Mouse (Mus musculus): ENCODE data around the gene Gm10775. TPM values are rescaled to one million over a fixed set of nuclear protein-coding genes. Genes with fewer than 3 reads are reported as not detected.
A peak's percentile ranks its signal among the peaks of the same experiment; 100 is the strongest.

The Gm10775 gene
- 0.43 and 0.74 TPM in 2 replicates for polyA plus RNA-seq (2015; fragmentation: Nextera tagmentation; extraction: Ambion mirVana)

DNA sequence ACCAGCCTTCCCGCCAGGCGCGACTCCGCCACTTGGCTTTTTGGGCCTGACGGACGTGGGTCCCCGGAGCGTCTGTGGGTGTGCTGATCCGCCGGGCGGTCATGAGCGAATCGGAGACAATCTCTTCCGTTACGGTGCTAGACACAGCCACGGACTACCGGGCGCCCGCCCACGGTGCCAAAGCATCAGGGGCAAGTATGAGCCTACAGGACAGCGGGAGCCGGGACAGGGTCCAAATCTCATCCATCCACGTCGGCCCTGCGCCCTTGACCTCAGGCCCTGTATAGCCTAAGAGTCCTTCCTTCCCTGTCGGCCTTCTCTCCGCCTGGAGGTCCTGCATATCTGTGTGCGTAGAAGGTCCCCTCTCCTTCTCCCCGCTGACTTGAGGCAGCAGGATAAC, at the start of gene Gm10775:
Gene Gm10775 (plus strand): TSS at position 301 of the 400 bp plus-strand sequence.
- Histone ChIP-seq H3K9ac (ENCODE audit: low read depth, low read length) (peak within 1 kb of the TSS; percentile 24), H3K9me3 (ENCODE audit: control insufficient read depth, low read length) (peaks cover 59% of the 10 kb centered on the region), H3K36me3 (ENCODE audit: control insufficient read depth, insufficient read depth, low read length) (peaks cover 35% of the 10 kb centered on the region), H3K4me2 (ENCODE audit: low read length) (peak within 1 kb of the TSS; percentile 59), H3K27me3 (replicated peaks; ENCODE audit: control insufficient read depth, insufficient read depth, low read length) (no peaks in the 10 kb centered on the region), H3K4me1 (ENCODE audit: control insufficient read depth, insufficient read depth, low read depth, low read length) (no peaks in the 10 kb centered on the region), H3K27ac (ENCODE audit: low read depth, low read length) (no peak within 1 kb of the TSS), H3K4me3 (ENCODE audit: low read length) (peak within 1 kb of the TSS; percentile 39)
- 42% methylated on average over 29 of the region's 29 CpGs for WGBS
- no peak for ATAC-seq

DNA sequence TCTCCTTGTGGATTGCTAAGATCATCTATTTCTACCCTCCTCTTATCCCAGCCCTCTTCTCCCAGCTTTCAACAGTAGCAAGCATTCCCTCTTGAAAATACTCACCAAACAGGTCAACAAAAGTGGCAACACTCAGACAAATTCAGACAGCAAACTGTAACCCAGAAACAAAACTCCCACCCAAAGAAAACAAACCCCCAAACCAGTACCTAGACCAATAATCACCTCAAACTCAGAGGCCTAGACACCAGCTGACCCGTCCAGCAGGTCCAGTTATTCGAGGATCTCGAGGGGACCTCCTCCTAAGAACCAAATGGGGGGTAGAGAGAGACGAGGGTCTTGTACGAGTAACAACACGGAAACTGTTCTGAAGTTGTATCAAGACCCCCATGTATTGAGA, 33.4 kb upstream of the Gm10775 start:
- H3K9me3 ChIP-seq (ENCODE audit: control insufficient read depth, low read length) = peaks cover 2% of the 10 kb centered on the region; the same call in 1 of the 2 replicates
- H3K36me3 ChIP-seq (ENCODE audit: control insufficient read depth, insufficient read depth, low read length) = no peaks in the 10 kb centered on the region
- H3K4me3 ChIP-seq (ENCODE audit: low read length) = no peak overlapping the region
- no peaks in the 10 kb centered on the region for H3K4me1 ChIP-seq (ENCODE audit: control insufficient read depth, insufficient read depth, low read depth, low read length)
- no peak overlapping the region for H3K27ac ChIP-seq (ENCODE audit: low read depth, low read length)
- no peak for ATAC-seq
- no peaks in the 10 kb centered on the region for H3K27me3 ChIP-seq (replicated peaks; ENCODE audit: control insufficient read depth, insufficient read depth, low read length)
- H3K9ac ChIP-seq (ENCODE audit: low read depth, low read length) = no peak overlapping the region
- 69% methylated on average over 6 of the region's 6 CpGs for WGBS
- no peak overlapping the region for H3K4me2 ChIP-seq (ENCODE audit: low read length)

DNA sequence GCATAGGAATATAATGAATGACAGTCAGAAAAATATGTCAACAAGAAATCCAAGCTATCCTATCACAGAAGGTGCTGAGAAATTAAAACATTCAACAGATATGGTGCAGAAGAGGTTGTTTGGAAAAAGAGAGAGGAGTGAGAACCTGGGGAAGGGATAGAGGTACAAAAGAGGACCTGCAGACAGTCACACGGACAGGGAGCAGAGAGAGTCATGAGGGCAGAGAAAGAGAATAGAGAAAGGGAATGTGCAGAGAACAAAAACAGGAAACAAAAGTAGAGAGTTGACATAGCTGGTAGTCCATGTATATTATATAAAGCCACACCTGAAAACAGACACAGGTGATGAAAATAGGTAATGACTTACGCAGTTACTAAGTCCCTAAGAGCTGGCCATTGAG, 32.7 kb upstream of the Gm10775 start:
- ATAC-seq = no peak

DNA sequence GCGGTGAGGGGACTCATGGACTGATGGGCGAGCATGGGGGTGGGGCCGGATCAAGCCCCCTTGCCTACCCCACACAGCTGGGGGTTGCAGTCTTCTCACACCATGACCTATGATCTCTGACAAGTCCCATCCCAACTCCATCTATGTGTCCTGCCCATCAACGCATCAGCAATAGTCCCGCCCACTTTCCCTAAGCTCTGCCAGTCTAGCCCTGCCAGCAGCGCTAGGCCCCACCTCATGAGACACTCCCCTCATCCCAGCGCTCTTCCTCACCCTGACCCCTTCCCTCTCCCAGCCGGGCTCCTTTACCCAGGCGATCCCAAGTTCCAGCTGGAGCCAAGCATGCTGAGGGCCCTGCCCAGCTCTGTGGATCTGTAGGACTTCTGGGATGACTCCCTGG, 22.1 kb upstream of the Gm10775 start:
- no peak overlapping the region for H3K9ac ChIP-seq (ENCODE audit: low read depth, low read length)
- H3K27me3 ChIP-seq (replicated peaks; ENCODE audit: control insufficient read depth, insufficient read depth, low read length) = no peaks in the 10 kb centered on the region
- WGBS = 75% methylated on average over 9 of the region's 9 CpGs
- H3K4me3 ChIP-seq (ENCODE audit: low read length) = no peak overlapping the region
- H3K4me2 ChIP-seq (ENCODE audit: low read length) = no peak overlapping the region
- H3K27ac ChIP-seq (ENCODE audit: low read depth, low read length) = no peak overlapping the region
- no peaks in the 10 kb centered on the region for H3K36me3 ChIP-seq (ENCODE audit: control insufficient read depth, insufficient read depth, low read length)
- ATAC-seq = no peak
- H3K4me1 ChIP-seq (ENCODE audit: control insufficient read depth, insufficient read depth, low read depth, low read length) = peaks cover 5% of the 10 kb centered on the region
- H3K9me3 ChIP-seq (ENCODE audit: control insufficient read depth, low read length) = 0 out of 2 replicates have a peak, but pooled peaks cover 3% of the 10 kb centered on the region

More for the DNA sequence above, 32.7 kb upstream of the Gm10775 start:
- H3K4me3 ChIP-seq (ENCODE audit: low read length) = no peak overlapping the region
- H3K27ac ChIP-seq (ENCODE audit: low read depth, low read length) = no peak overlapping the region
- no peak overlapping the region for H3K4me2 ChIP-seq (ENCODE audit: low read length)
- H3K27me3 ChIP-seq (replicated peaks; ENCODE audit: control insufficient read depth, insufficient read depth, low read length) = no peaks in the 10 kb centered on the region
- WGBS = 88% methylated on average over 2 of the region's 2 CpGs
- H3K9me3 ChIP-seq (ENCODE audit: control insufficient read depth, low read length) = peaks cover 2% of the 10 kb centered on the region; the same call in 1 of the 2 replicates
- H3K4me1 ChIP-seq (ENCODE audit: control insufficient read depth, insufficient read depth, low read depth, low read length) = no peaks in the 10 kb centered on the region
- no peaks in the 10 kb centered on the region for H3K36me3 ChIP-seq (ENCODE audit: control insufficient read depth, insufficient read depth, low read length)
- no peak overlapping the region for H3K9ac ChIP-seq (ENCODE audit: low read depth, low read length)

DNA sequence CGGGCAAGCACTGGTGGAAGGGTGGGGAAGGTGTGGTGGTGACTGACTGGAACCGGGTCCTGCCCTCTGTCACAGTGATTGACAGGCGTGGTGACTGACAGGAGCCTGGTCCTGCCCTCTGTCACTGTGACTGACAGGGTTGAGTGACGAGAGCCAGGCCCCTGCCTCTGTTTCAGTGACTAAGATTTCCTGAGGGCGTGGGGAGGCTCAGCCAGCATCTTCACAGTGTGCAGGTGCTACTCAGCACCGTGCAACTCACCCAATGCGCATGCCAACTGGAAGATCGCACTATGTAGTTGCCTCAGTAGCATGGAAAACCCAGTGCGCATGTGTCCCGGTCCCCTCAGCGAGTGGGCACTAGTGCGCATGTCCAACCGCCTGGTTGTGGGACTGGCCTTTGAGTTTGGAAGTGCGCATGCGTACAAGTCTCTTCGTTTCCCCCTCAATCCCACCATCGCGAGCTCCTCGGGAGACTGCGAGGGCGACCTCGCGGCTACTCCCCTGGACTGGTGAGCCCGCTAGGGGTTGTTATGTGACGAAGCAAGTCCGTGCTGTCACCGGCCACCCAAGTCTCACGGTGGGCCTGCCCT, 18.7 kb upstream of the Gm10775 start:
- H3K9me3 ChIP-seq (ENCODE audit: control insufficient read depth, low read length) = peaks cover 7% of the 10 kb centered on the region; the same call in 1 of the 2 replicates
- H3K27me3 ChIP-seq (replicated peaks; ENCODE audit: control insufficient read depth, insufficient read depth, low read length) = no peaks in the 10 kb centered on the region
- H3K36me3 ChIP-seq (ENCODE audit: control insufficient read depth, insufficient read depth, low read length) = no peaks in the 10 kb centered on the region
- WGBS = 1% methylated on average over 28 of the region's 28 CpGs
- peak overlapping the region; percentile 95 for H3K27ac ChIP-seq (ENCODE audit: low read depth, low read length)
- ATAC-seq = peak; percentile 98
- H3K4me2 ChIP-seq (ENCODE audit: low read length) = peak overlapping the region; percentile 100
- H3K9ac ChIP-seq (ENCODE audit: low read depth, low read length) = peak overlapping the region; percentile 78
- peaks cover 9% of the 10 kb centered on the region for H3K4me1 ChIP-seq (ENCODE audit: control insufficient read depth, insufficient read depth, low read depth, low read length)
- H3K4me3 ChIP-seq (ENCODE audit: low read length) = peak overlapping the region; percentile 71

DNA sequence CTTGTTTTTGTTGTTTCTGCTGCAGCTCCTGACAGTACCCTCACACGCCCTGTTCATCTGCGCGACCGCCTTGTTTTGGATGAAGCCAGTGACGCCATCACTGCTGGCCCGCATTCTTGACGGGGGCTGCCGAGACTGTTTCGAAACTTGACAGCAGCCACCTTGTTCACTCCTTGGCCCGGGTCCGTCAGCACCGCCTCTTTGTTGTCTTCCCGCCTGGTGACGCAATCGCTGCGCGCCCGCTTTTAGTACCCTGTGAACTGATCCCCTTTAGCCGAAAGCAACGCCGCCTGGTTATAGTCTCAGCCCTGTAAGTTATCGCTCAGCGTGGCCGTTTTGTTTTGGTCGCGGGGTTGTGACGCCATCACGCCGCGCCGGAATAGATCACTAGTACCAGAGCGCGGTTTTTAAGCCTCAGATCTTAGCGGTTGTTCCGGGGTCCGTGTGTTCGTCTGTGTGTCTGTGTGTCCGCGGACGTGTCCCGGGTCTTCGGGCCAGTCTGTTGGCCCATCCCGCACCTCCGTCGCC, 18.2 kb upstream of the Gm10775 start:
- Histone ChIP-seq H3K36me3 (ENCODE audit: control insufficient read depth, insufficient read depth, low read length) (no peaks in the 10 kb centered on the region), H3K9ac (ENCODE audit: low read depth, low read length) (peak overlapping the region; percentile 78), H3K4me3 (ENCODE audit: low read length) (peak overlapping the region; percentile 71), H3K27me3 (replicated peaks; ENCODE audit: control insufficient read depth, insufficient read depth, low read length) (no peaks in the 10 kb centered on the region), H3K9me3 (ENCODE audit: control insufficient read depth, low read length) (peaks cover 10% of the 10 kb centered on the region; the same call in 1 of the 2 replicates), H3K4me2 (ENCODE audit: low read length) (peak overlapping the region; percentile 100), H3K27ac (ENCODE audit: low read depth, low read length) (peak overlapping the region; percentile 95), H3K4me1 (ENCODE audit: control insufficient read depth, insufficient read depth, low read depth, low read length) (peaks cover 9% of the 10 kb centered on the region)
- peak; percentile 90 for ATAC-seq
- under 1% methylated on average over 45 of the region's 45 CpGs for WGBS

DNA sequence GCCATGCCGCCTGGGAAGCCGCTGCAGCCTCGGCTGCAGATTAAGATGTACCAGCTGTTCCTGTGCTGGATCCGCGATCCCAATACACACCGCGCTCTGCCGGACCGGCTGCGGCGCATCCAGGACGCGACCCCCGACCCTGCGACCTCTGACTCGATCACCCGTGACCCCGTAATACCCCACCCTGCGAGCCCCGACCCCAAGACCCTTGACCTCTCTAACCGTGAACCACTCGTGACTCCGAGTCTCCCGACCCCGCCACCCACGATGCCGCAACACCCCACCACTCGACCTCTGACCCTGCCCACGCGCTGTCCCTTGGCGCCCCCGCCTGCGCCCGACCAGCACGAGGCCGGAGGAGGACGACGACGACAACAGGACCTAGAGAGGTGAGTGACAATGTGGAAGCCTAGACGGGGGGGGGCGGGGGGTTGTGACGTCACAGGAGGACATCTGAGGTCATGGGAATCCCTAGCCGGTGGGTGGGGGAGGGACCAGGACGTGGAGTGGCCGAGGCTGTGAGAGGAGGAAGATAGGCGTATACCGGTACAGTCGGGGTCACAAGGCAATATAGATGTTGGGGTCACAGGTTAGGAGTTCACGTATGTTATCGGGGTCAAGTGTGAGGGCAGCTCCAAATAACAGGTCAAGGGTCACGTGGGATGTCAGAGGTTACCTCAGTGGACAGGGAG, 17.6 kb upstream of the Gm10775 start:
- Histone ChIP-seq H3K4me3 (ENCODE audit: low read length) (peak overlapping the region; percentile 71), H3K27ac (ENCODE audit: low read depth, low read length) (peak overlapping the region; percentile 95), H3K36me3 (ENCODE audit: control insufficient read depth, insufficient read depth, low read length) (no peaks in the 10 kb centered on the region), H3K9me3 (ENCODE audit: control insufficient read depth, low read length) (peaks cover 11% of the 10 kb centered on the region; the same call in 1 of the 2 replicates), H3K9ac (ENCODE audit: low read depth, low read length) (peak overlapping the region; percentile 78), H3K4me2 (ENCODE audit: low read length) (peak overlapping the region; percentile 100), H3K27me3 (replicated peaks; ENCODE audit: control insufficient read depth, insufficient read depth, low read length) (no peaks in the 10 kb centered on the region), H3K4me1 (ENCODE audit: control insufficient read depth, insufficient read depth, low read depth, low read length) (peaks cover 9% of the 10 kb centered on the region)
- ATAC-seq = no peak
- 3% methylated on average over 37 of the region's 51 CpGs for WGBS

DNA sequence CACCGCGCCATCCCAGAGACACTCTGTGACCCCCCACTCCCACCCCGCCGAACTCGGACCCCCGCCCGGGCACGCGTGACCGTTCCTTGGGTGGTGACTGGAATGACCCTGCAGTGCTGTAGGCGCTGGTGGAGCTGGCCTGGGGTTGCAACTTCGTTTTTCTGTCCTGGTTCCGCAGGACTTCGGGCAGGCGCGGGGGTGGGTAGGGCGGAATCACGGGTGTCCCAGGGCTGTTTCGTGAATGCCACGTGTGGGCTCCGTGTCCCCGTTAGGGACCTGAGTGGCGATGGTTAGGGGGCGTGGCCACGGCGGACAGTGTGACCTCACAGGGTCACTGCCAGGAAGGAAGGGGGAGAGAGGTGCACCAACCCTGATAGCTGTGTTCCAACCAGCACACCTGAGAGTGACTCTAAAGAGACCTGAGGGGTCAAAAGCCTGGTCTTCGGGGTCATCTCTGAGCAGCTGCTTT, 17.0 kb upstream of the Gm10775 start:
- Histone ChIP-seq H3K9ac (ENCODE audit: low read depth, low read length) (peak overlapping the region; percentile 78; the same call in 1 of the 2 replicates), H3K36me3 (ENCODE audit: control insufficient read depth, insufficient read depth, low read length) (no peaks in the 10 kb centered on the region), H3K4me3 (ENCODE audit: low read length) (peak overlapping the region; percentile 71), H3K27ac (ENCODE audit: low read depth, low read length) (no peak overlapping the region), H3K27me3 (replicated peaks; ENCODE audit: control insufficient read depth, insufficient read depth, low read length) (no peaks in the 10 kb centered on the region), H3K4me2 (ENCODE audit: low read length) (peak overlapping the region; percentile 100), H3K9me3 (ENCODE audit: control insufficient read depth, low read length) (peaks cover 9% of the 10 kb centered on the region; the same call in 1 of the 2 replicates), H3K4me1 (ENCODE audit: control insufficient read depth, insufficient read depth, low read depth, low read length) (peaks cover 9% of the 10 kb centered on the region)
- WGBS = 39% methylated on average over 27 of the region's 27 CpGs
- ATAC-seq = no peak

DNA sequence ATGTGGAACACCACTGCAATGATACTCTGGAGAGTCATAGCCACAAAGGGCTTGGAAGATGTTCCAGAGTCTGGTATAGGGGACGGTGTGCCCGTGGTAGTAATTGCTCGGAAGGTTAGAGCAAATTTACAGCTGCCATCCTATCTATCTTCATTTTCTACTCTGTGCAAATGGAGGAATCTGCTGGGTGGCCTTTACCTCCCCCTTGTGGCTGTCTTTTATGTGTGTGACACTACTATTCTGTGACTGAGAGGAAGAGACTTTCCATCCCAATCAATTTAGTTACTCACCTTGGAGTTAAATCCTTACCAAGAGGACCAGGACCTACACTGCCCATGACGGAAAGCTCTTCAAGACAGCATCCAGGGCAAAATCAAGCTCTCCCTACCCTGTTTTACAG, 16.1 kb upstream of the Gm10775 start:
- H3K27me3 ChIP-seq (replicated peaks; ENCODE audit: control insufficient read depth, insufficient read depth, low read length) = no peaks in the 10 kb centered on the region
- WGBS = 94% methylated on average over 4 of the region's 4 CpGs
- H3K9ac ChIP-seq (ENCODE audit: low read depth, low read length) = no peak overlapping the region
- H3K27ac ChIP-seq (ENCODE audit: low read depth, low read length) = no peak overlapping the region
- no peak overlapping the region for H3K4me2 ChIP-seq (ENCODE audit: low read length)
- no peak for ATAC-seq
- H3K4me3 ChIP-seq (ENCODE audit: low read length) = no peak overlapping the region
- peaks cover 12% of the 10 kb centered on the region for H3K9me3 ChIP-seq (ENCODE audit: control insufficient read depth, low read length)
- no peaks in the 10 kb centered on the region for H3K36me3 ChIP-seq (ENCODE audit: control insufficient read depth, insufficient read depth, low read length)
- peaks cover 9% of the 10 kb centered on the region for H3K4me1 ChIP-seq (ENCODE audit: control insufficient read depth, insufficient read depth, low read depth, low read length)
